Mouse (Mus musculus): ENCODE measurements around the gene Exoc1. TPM values are rescaled to one million over a fixed set of nuclear protein-coding genes. Genes with fewer than 3 reads are reported as not detected.

Exoc1 gene
- polyA plus RNA-seq, 1 experiment from 2014 or later = 53.3 TPM

GRCm38 (mm10) chr5:76615276-76615675, 86.2 kb downstream of the Exoc1 start:
- 94% methylated on average over 8 of the region's 8 CpGs for WGBS
- Histone ChIP-seq H3K27ac (replicated peaks) (no peak overlapping the region), H3K4me3 (no peak overlapping the region), H3K9ac (no peak overlapping the region), H3K36me3 (peaks cover 41% of the 10 kb centered on the region), H3K27me3 (no peaks in the 10 kb centered on the region), H3K4me1 (replicated peaks) (no peaks in the 10 kb centered on the region), H3K4me2 (no peak overlapping the region), H3K9me3 (no peaks in the 10 kb centered on the region)
- ATAC-seq (ENCODE audit: low FRiP score, low read depth) = no peak

GRCm38 (mm10) chr5:76616196-76616747, 87.2 kb downstream of the Exoc1 start:
- H3K27me3 ChIP-seq = no peaks in the 10 kb centered on the region
- no peak overlapping the region for H3K9ac ChIP-seq
- no peak overlapping the region for H3K4me2 ChIP-seq
- peaks cover 41% of the 10 kb centered on the region for H3K36me3 ChIP-seq
- no peak overlapping the region for H3K27ac ChIP-seq (replicated peaks)
- H3K9me3 ChIP-seq = no peaks in the 10 kb centered on the region
- no peak for ATAC-seq (ENCODE audit: low FRiP score, low read depth)
- no peak overlapping the region for H3K4me3 ChIP-seq
- no peaks in the 10 kb centered on the region for H3K4me1 ChIP-seq (replicated peaks)
- WGBS = 81% methylated on average over 2 of the region's 2 CpGs

- Histone ChIP-seq H3K36me3 (peaks cover 31% of the 10 kb centered on the region), H3K9ac (no peak overlapping the region), H3K4me2 (no peak overlapping the region), H3K4me3 (no peak overlapping the region), H3K27me3 (no peaks in the 10 kb centered on the region), H3K27ac (replicated peaks) (no peak overlapping the region), H3K4me1 (replicated peaks) (no peaks in the 10 kb centered on the region), H3K9me3 (no peaks in the 10 kb centered on the region)
- no peak for ATAC-seq (ENCODE audit: low FRiP score, low read depth)
- 87% methylated on average over 7 of the region's 7 CpGs for WGBS
Observed at GRCm38 (mm10) chr5:76618750-76619149, 89.6 kb downstream of the Exoc1 start.

Other genes with a start within 250 kb of the Exoc1 start
- gene Clock, start 224.5 kb upstream of the Exoc1 start, polyA plus RNA-seq (2015; fragmentation: Nextera tagmentation; extraction: Ambion mirVana) = 13.1 and 14.4 TPM in 2 replicates
- not detected in 2 replicates for gene Pdcl2, start 198.2 kb upstream of the Exoc1 start, polyA plus RNA-seq (2015; fragmentation: Nextera tagmentation; extraction: Ambion mirVana)
- gene Nmu, start 165.5 kb upstream of the Exoc1 start, polyA plus RNA-seq (2015; fragmentation: Nextera tagmentation; extraction: Ambion mirVana) = 1.1 and 1.6 TPM in 2 replicates
- gene Gm7271, start 45.3 kb upstream of the Exoc1 start, polyA plus RNA-seq (2015; fragmentation: Nextera tagmentation; extraction: Ambion mirVana) = 0.65 and 2.6 TPM in 2 replicates
- gene Cep135, start 59.4 kb downstream of the Exoc1 start, polyA plus RNA-seq (2015; fragmentation: Nextera tagmentation; extraction: Ambion mirVana) = 3.3 and 3.5 TPM in 2 replicates
- 68.1 and 76.2 TPM in 2 replicates for gene C530008M17Rik, start 127.2 kb downstream of the Exoc1 start, polyA plus RNA-seq (2015; fragmentation: Nextera tagmentation; extraction: Ambion mirVana)